Mouse (Mus musculus) adrenal gland, adult 18-20 months (tissue): ENCODE results near the gene Col6a3. TPM values are rescaled to one million over a fixed set of nuclear protein-coding genes. Genes with fewer than 3 reads are reported as not detected.

ENCODE experiments used
- DNase-seq, 2 experiments: peaks; one replicate each; pipeline ENCODE4 v3.0.0; 2021 to 2022; ENCODE audit warnings: low spot score in 2 of 2
- total RNA-seq, 2 experiments: library from RNA; stranded (reverse); gene quantifications; 1 replicate in 1 of 2; 2 replicates in 1 of 2; pipeline ENCODE4 v1.2.3; 2021

The Col6a3 gene
- total RNA-seq, 2 experiments from 2014 or later = 13.6 to 21.0 TPM

DNA sequence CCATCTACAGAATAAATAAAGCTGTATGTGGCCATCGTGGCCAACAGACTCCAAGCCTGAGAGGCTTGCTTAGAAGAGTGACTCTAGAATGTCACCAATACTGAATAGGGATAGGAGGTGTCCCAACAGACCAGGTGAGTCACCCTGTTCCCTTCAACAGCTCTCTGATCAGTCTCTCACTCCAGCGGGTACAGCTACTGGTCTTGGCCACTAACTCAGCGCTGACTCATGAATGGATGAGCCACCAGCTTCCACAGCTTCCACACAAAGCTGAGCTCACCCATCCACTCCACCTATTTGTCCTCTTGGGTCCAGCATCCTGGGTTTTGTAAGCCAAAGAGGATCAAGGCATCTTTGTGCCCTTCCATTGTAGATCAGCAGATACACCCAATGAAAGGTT lies 114.3 kb downstream of the Col6a3 start:
- DNase-seq = no peak

DNA sequence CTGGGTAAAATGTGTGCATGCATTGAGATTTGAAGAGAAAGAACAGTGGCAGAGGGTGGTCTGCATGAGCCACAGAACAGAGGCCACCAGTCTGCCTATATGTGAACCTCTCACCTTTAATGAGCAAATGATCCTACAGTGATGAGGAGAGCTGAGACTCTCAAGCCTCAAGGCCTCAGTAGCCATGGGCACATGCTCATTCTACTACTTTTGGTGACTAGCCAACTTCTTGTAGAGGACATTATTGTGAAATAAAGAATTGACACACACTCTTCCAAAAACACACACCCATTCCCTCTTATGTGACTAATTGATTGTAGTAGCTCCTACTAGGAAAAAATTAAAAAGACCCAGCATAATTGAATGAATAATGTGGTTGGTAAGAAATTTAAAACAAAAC lies 120.0 kb downstream of the Col6a3 start:
- DNase-seq = no peak

DNA sequence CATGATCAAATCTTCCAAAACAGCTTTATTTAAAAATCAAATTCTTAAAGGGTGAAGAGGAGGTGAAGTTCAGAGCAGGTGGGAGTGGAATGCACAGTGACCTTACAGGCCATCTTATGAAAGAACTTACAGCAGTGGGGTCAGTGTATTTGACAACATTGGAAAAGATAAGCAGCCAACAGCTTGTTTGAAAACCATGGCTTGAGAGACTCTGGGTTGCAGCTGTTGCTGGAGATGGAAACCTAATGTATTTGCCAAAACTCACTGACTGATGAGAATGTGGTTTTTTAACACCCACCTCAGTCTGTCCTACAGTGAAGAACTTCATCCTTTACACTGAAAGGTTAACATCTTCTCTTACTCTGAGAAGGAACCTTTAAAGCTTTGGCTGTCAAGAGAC lies 120.4 kb downstream of the Col6a3 start:
- no peak for DNase-seq

DNA sequence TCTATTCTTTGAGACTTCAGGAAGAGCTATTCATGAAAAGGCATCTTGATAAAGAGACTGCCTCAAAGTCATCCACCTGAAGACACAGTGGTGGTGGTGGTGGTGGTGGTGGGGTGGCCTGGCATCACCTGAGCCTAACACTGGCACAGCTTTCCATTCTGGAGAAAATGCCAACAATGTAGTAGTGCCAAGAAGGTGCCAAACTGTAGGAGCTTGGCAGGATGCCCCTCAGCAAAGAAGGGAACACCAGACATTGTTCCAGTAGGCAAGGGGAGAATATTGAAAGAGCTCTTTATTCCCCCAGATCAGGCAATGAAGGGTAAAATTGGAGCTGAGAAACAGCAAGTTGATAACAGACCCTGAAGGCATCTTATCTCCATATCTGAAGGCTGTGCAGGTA lies 121.8 kb downstream of the Col6a3 start:
- DNase-seq = no peak

DNA sequence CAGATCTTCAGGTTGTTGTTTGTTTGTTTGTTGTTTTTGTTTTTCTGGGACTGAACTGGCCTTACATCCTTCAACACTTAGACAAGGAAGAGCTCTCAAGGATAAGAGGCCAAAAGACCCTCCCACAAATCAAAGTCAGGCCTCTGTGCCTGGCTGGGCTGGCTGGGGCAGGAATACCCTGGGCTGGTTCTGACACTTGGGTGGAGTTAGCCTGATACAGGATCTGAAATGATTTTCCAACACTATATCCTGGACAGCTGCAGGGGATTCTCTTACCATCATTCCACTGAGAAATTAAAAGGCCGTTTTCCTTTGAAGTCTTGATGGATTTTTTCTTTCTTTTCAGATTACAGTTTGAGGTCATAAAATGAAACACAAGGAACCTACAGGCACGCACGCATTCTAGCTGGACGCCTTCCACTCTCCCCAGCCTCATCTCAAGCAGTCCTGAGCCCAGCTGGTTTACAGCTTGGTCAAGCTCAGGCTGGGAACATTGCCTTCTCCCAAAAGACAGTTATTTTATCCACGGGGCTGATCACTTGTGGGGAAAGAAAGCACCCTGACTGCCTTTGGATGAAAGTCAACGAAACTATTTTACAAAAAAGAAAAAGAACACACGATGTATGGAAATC lies 123.0 kb downstream of the Col6a3 start:
- DNase-seq = no peak

DNA sequence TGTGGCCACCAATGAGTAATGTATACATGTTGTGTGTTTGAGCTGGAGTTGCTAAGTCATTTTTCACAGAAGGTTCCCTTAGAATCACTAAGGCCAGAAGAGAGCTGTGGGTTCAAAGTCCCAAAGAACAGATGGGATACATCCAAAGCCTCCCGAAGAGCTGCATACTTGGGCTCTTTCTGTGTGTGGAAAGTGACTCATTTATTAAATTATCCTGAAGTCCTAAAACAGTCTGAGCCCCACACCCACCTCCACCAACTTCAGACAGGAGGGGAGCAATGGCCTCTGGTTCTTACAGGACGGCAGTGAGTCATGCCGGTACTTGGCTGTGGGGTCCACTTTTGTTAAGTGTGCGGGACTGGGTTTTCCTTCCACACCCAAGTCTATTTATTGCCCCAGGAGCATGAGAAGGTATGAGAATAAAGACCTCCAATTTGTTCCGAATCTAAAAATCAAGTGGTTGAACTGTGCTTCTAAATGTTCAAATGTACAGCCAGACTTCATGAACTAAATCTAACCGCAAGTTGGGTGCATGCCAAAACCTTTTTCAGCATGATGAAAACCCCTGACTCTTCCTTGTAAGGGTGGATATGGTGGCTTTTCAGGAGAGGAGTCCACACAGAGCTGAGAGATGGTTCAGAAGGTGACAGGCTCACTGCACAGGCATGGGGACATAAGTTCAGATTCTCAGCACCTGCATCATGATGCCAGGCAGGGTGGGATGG lies 124.8 kb downstream of the Col6a3 start:
- no peak for DNase-seq

DNA sequence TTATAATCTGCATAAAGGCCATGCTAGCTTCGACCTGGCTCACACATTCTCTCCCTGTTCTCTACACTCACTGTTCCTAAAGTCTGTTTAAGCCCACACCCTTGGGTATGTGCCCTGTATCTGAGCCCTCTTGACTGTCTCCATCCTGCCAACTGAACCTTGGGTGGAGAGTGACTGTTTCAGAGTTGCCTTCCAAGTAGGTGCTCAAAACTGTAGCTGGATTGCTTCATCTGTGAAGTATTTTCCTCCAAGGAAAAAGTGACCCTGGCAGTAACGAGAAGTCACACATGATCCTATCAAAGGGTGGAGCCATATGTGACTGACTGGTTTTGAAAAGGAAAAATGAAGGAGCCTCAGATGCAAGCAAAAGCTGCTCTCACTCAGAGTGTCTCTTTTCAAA lies 127.5 kb downstream of the Col6a3 start:
- no peak for DNase-seq

Other genes with a start within 250 kb of the Col6a3 start
- gene Cops8, start 241.0 kb downstream of the Col6a3 start, total RNA-seq = 10 to 100 TPM; 83.9 to 84.4 TPM
- 1 to 10 TPM; 3.9 to 4.9 TPM for gene Mlph, start 71.1 kb upstream of the Col6a3 start, total RNA-seq
- not detected for gene Prlh, start 109.1 kb upstream of the Col6a3 start, total RNA-seq
- not detected for gene Rab17, start 125.7 kb upstream of the Col6a3 start, total RNA-seq
- gene Lrrfip1, start 154.8 kb upstream of the Col6a3 start, total RNA-seq = 10 to 100 TPM; 48.2 to 53.4 TPM